Mouse (Mus musculus): ENCODE results near the gene Dtx2.

GRCm38 (mm10) chr5:135962492-135963279, 31.9 kb upstream of the Dtx2 start:
- TF ChIP-seq E2F4 (IDR thresholded peaks at IDR 0.05; ENCODE audit: borderline replicate concordance, low read depth, low read length), result no peak
- TF ChIP-seq MYC (IDR thresholded peaks at IDR 0.05; ENCODE audit: low read depth, low read length), result no peak
- TF ChIP-seq CTCF (IDR thresholded peaks at IDR 0.05 in 2 of 3, conservative IDR thresholded peaks at IDR 0.05 in 1 of 3; ENCODE audit: control insufficient read depth in 1 of 3, insufficient read depth in 1 of 3, low read depth in 2 of 3, low read length in 3 of 3, poor library complexity in 1 of 3, severe bottlenecking in 1 of 3), result 0 out of 6 replicates have a peak, but pooled peaks of 1 of the 3 experiments have one; percentile 12
- TF ChIP-seq MEF2A (IDR thresholded peaks at IDR 0.05; ENCODE audit: extremely low read depth, insufficient replicate concordance, low read depth, low read length, poor library complexity, severe bottlenecking), result no peak

All from MEL (cell line).